Mouse (Mus musculus) midbrain, embryonic 11.5 days (tissue): ENCODE data around the gene Epha2. TPM values are rescaled to one million over a fixed set of nuclear protein-coding genes. Genes with fewer than 3 reads are reported as not detected.

Experiments used
- ATAC-seq: fragments of 200-750 bp; cut with Nextera tagmentation; 2 replicates; pipeline ENCODE4 v1.8.0; 2017; ENCODE audit warnings: moderate TSS enrichment, moderate library complexity; ENCODE audit not compliant: low FRiP score
- DNase-seq: peaks from one replicate; pipeline ENCODE4 v3.0.0; 2015; ENCODE audit warnings: low spot score; ENCODE audit errors: missing footprints
- H3K27ac ChIP-seq: fragments of 300-500 bp; sonication (generic); 2 replicates; pipeline ENCODE4 v1.5.1; 2014; ENCODE audit warnings: low read depth, low read length
- H3K27me3 ChIP-seq: fragments of 300-500 bp; sonication (generic); 2 replicates; pipeline ENCODE4 v1.6.1; 2014; ENCODE audit warnings: mild to moderate bottlenecking, low read length, moderate library complexity, mixed read lengths; ENCODE audit not compliant: control insufficient read depth, insufficient read depth
- H3K36me3 ChIP-seq: fragments of 300-500 bp; sonication (generic); 2 replicates; pipeline ENCODE4 v1.6.1; 2014; ENCODE audit warnings: mild to moderate bottlenecking, low read length, moderate library complexity, mixed read lengths; ENCODE audit not compliant: control insufficient read depth, insufficient read depth
- H3K4me1 ChIP-seq: fragments of 300-500 bp; sonication (generic); 2 replicates; pipeline ENCODE4 v1.6.1; 2014; ENCODE audit warnings: low read length; ENCODE audit not compliant: control insufficient read depth, insufficient read depth
- H3K4me2 ChIP-seq: fragments of 300-500 bp; sonication (generic); 2 replicates; pipeline ENCODE4 v1.6.1; 2014; ENCODE audit warnings: mild to moderate bottlenecking, moderate library complexity
- H3K4me3 ChIP-seq: fragments of 300-500 bp; sonication (generic); 2 replicates; pipeline ENCODE4 v1.5.1; 2014; ENCODE audit warnings: low read depth, low read length
- H3K9ac ChIP-seq: fragments of 300-500 bp; sonication (generic); 2 replicates; pipeline ENCODE4 v1.6.1; 2014; ENCODE audit warnings: low read length
- H3K9me3 ChIP-seq: fragments of 300-500 bp; sonication (generic); 2 replicates; pipeline ENCODE4 v1.6.1; 2016; ENCODE audit warnings: low read length; ENCODE audit not compliant: control insufficient read depth
- WGBS: fragments of 180-500 bp; shearing (Covaris S2); extraction: QIAGEN DNeasy Blood & Tissue Kit; methylation state at CpG from one replicate; pipeline ENCODE4 v1.1.7; 2014; 5-methylcytosine and 5-hydroxymethylcytosine counted together
- polyA plus RNA-seq: library from polyadenylated mRNA; unstranded; fragments of >200 nt; fragmentation: Nextera tagmentation; extraction: Ambion mirVana; gene quantifications from 2 replicates; pipeline ENCODE4 v1.2.1, GENCODE M21; 2014

The Epha2 gene
- polyA plus RNA-seq, 1 experiment from 2014 or later, result 2.2 TPM

DNA sequence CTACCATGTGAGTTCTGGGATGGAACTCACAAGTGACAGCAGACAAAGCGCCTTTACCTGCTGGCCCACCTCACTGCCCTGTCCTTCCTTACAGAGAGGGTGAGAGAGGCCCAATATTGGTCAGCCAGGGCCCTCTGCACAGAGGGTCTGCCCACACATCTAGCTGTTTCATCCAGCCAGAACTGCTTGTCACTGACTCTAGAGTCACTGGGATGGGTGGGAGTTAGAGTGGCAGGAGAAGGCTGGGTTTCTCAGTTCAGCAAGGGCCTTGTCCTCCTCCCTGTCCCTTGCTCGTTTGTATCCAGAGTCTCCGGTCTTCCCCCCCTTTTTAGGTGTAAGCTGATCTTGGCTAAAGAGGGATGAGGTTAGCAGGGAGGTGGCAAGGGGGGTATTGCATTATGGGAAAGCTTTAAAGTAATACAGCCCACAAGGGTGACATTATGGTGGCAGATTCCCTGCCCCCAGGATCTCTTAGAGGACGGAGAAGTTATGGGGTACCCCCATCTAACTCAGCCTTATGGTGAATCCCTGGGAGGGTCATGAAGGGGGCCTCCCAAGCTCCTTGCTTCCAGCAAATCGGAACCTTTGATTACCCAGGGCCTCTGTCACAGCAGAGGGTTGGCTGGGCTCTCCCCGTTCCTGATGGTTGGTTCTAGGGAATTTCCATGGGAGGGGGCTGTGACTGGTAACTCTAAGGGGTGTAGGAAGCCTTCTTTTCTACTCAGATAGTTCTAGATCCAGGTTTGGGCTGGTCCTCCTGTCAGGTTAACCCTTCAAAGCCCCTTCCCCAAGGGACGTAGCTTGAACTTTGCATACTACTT lies 2.6 kb downstream of the Epha2 start:
- 41% methylated on average over 7 of the region's 7 CpGs for WGBS
- H3K4me2 ChIP-seq, result peak overlapping the region; percentile 97
- H3K4me1 ChIP-seq, result peaks cover 36% of the 10 kb centered on the region
- no peaks in the 10 kb centered on the region for H3K9me3 ChIP-seq
- peaks cover 21% of the 10 kb centered on the region for H3K27me3 ChIP-seq
- H3K36me3 ChIP-seq, result no peaks in the 10 kb centered on the region; the same call in 1 of the 2 replicates
- DNase-seq, result no peak
- H3K4me3 ChIP-seq, result 0 out of 2 replicates have a peak overlapping the region, but pooled peaks have one; percentile 72
- H3K9ac ChIP-seq, result no peak overlapping the region
- ATAC-seq, result no peak
- H3K27ac ChIP-seq, result no peak overlapping the region

DNA sequence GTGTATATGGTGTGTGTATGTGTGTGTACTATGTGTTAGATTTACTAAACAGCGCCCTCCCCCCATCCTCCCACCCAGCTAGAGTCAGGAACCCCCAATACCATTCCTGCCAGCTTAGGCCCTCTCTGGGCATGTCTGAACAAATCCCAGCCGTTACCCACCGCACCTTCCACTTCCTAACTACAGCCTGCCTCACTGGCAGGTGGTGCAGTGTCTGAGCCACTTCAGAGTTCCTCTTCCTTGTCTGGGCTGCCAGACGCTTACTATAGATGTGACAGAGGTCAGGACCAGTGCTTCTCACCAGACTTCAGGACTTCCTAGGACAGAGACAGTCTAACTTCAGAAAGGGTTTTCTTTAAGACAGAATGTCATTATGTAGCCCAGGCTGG lies 3.2 kb downstream of the Epha2 start:
- Histone ChIP-seq H3K9me3 (no peaks in the 10 kb centered on the region), H3K36me3 (no peaks in the 10 kb centered on the region; the same call in 1 of the 2 replicates), H3K27ac (no peak overlapping the region), H3K4me2 (no peak overlapping the region), H3K9ac (no peak overlapping the region), H3K27me3 (peaks cover 21% of the 10 kb centered on the region), H3K4me3 (no peak overlapping the region), H3K4me1 (peaks cover 36% of the 10 kb centered on the region)
- ATAC-seq (no peak), DNase-seq (no peak)
- 80% methylated on average over 4 of the region's 4 CpGs for WGBS

DNA sequence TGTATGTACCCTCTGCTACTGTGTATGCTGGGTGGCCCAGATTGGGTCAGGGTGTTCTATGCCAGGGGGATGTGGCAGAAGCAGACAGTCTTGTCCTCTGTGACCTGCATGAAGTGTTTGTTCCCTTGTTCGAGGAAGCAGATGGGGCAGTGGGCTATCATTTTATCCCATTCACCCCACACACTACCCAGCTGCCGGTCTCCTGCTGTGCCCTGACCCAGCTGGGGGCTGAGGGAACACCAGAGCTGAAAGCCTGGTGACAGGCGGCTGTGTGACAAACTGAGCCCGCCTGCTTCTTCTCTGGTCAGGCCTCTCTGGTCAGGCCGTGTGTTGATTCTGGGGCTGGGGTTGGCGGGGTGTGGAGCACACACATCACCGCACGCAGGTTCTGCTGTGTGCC lies 5.0 kb downstream of the Epha2 start:
- Histone ChIP-seq H3K4me2 (no peak overlapping the region), H3K9ac (no peak overlapping the region), H3K27me3 (peaks cover 17% of the 10 kb centered on the region), H3K36me3 (no peaks in the 10 kb centered on the region; the same call in 1 of the 2 replicates), H3K4me1 (peaks cover 51% of the 10 kb centered on the region), H3K27ac (no peak overlapping the region), H3K4me3 (no peak overlapping the region), H3K9me3 (no peaks in the 10 kb centered on the region)
- no peak for ATAC-seq
- DNase-seq, result no peak
- 21% methylated on average over 8 of the region's 8 CpGs for WGBS

DNA sequence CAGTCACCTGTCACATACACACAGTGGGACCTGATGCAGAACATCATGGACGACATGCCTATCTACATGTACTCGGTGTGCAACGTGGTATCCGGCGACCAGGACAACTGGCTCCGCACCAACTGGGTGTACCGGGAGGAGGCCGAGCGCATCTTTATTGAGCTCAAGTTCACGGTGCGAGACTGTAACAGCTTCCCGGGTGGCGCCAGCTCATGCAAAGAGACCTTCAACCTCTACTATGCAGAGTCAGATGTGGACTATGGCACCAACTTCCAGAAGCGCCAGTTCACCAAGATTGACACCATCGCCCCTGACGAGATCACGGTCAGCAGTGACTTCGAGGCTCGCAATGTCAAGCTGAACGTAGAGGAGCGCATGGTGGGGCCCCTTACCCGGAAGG lies 7.3 kb downstream of the Epha2 start:
- Histone ChIP-seq H3K4me3 (no peak overlapping the region), H3K9me3 (no peaks in the 10 kb centered on the region), H3K4me2 (no peak overlapping the region), H3K36me3 (no peaks in the 10 kb centered on the region; the same call in 1 of the 2 replicates), H3K4me1 (peaks cover 54% of the 10 kb centered on the region), H3K9ac (no peak overlapping the region), H3K27ac (no peak overlapping the region), H3K27me3 (peaks cover 5% of the 10 kb centered on the region)
- no peak for DNase-seq
- WGBS, result 94% methylated on average over 22 of the region's 22 CpGs
- ATAC-seq, result no peak

DNA sequence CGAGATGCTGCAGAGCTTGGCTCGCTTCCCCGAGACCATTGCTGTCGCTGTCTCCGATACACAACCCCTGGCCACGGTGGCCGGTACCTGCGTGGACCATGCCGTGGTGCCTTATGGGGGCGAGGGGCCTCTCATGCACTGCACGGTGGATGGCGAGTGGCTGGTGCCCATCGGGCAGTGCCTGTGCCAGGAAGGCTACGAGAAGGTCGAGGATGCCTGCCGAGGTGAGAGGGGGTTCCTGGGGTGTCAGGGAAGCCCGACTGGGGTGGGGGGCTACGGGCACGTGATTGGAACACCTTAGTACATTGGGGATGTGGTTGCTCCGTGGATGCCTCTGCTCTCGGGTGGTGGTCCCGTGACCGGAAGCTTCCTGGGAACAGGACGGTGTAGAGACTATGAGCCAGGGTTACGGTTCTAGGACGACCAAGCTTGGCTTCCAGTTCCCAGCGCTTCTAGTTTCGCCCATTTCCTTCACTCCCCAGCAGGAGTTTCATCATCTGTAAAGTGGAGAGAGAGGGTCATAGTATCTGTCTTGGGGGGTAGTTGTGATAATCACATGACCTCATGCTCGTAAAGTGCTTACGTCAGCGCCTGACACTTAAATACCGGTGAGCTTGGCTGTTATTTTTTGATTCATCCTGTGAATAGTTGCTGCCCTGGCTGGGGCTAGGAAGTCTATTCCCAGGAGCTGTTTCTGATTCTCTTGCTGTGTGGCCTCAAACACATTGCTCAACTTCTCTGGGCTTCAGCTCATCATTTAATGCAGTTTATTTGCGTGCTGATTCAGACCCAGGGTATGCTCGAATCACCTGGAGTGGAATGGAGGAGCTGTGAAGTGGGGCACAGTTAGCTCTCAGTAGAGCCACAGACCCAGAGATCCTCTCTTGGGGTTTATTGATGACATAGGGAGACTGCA lies 8.1 kb downstream of the Epha2 start:
- 93% methylated on average over 34 of the region's 34 CpGs for WGBS

DNA sequence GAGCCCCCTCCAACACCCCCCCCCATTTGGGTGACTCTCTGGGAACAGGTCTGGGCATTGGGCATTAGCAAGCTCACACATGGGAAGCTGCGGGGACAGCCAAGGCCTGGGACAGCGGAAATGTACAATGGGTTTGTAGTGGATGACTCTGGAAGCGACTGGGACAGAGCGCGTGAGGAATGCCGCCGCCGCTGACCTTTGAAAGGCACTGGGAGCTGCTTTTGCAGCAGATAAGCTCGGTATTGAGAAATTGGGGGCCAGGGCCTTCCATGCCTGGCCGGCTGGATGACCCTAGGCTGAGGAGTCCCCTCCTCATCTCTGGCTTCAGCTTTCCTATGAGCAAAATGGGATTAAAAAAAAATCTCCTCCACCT lies 8.7 kb downstream of the Epha2 start:
- Histone ChIP-seq H3K4me3 (no peak overlapping the region), H3K4me1 (peaks cover 52% of the 10 kb centered on the region), H3K27ac (peak overlapping the region; percentile 66), H3K4me2 (peak overlapping the region; percentile 12; the same call in 1 of the 2 replicates), H3K36me3 (no peaks in the 10 kb centered on the region; the same call in 1 of the 2 replicates), H3K9ac (peak overlapping the region; percentile 32; the same call in 1 of the 2 replicates), H3K9me3 (no peaks in the 10 kb centered on the region), H3K27me3 (no peaks in the 10 kb centered on the region)
- DNase-seq (peak; percentile 92), ATAC-seq (no peak)
- 16% methylated on average over 10 of the region's 10 CpGs for WGBS

More for the DNA sequence above, 8.1 kb downstream of the Epha2 start:
- no peaks in the 10 kb centered on the region; the same call in 1 of the 2 replicates for H3K36me3 ChIP-seq
- H3K4me2 ChIP-seq, result no peak overlapping the region; the same call in 1 of the 2 replicates
- peak overlapping the region; percentile 66 for H3K27ac ChIP-seq
- H3K9me3 ChIP-seq, result no peaks in the 10 kb centered on the region
- ATAC-seq (no peak), DNase-seq (no peak)
- peaks cover 52% of the 10 kb centered on the region for H3K4me1 ChIP-seq
- H3K4me3 ChIP-seq, result no peak overlapping the region
- H3K9ac ChIP-seq, result no peak overlapping the region; the same call in 1 of the 2 replicates
- H3K27me3 ChIP-seq, result no peaks in the 10 kb centered on the region; the same call in 1 of the 2 replicates

DNA sequence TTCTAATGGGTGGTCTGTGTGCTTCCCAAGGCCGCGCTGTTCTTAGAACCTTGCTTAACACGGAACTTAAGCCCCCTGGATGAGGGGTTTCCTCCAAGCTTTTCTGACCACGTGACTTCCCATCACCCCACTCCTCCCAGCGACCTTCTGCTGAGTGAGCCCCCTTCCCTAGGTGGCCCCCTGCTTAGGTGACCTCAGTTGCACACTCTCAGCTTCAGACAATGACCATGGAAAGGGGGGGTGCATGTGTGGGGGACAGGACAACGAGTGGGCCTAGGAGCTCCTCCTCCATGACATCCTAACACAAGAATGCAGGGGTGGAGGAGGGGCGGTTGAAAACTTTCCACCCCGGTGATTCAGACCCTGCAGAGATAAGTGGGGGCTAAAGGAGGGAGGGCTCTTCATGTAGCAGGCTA lies 9.2 kb downstream of the Epha2 start:
- Histone ChIP-seq H3K27ac (peak overlapping the region; percentile 66), H3K36me3 (no peaks in the 10 kb centered on the region; the same call in 1 of the 2 replicates), H3K4me2 (peak overlapping the region; percentile 12), H3K4me3 (no peak overlapping the region), H3K4me1 (peaks cover 52% of the 10 kb centered on the region), H3K9ac (peak overlapping the region; percentile 3; the same call in 1 of the 2 replicates), H3K27me3 (no peaks in the 10 kb centered on the region), H3K9me3 (no peaks in the 10 kb centered on the region)
- WGBS, result 5% methylated on average over 8 of the region's 8 CpGs
- DNase-seq, result peak; percentile 93
- peak; percentile 68 for ATAC-seq

DNA sequence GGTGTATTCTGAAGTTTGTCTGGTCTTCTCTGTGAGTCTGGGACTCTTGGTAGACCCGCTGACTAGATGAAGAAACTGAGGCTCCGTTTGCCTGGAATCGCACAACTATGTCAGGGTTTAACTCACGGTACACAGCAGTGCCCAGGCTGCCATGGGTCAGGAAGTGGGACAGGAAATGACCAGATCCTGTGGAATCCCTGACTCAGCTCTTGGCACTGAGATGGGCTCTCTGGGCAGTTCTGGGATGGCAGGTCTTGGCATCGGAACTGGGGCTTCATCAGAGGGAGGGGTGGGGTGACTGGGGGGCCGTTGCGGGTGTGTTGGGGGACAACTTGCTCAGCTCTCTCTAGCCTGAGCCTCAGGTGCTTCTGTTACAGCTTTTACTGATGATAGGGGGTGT lies 10.0 kb downstream of the Epha2 start:
- no peak for DNase-seq
- H3K4me2 ChIP-seq, result no peak overlapping the region
- H3K4me3 ChIP-seq, result no peak overlapping the region
- no peaks in the 10 kb centered on the region for H3K9me3 ChIP-seq
- ATAC-seq, result no peak
- no peaks in the 10 kb centered on the region for H3K27me3 ChIP-seq
- H3K27ac ChIP-seq, result no peak overlapping the region
- 0 out of 2 replicates have a peak overlapping the region, but pooled peaks have one; percentile 21 for H3K9ac ChIP-seq
- H3K36me3 ChIP-seq, result no peaks in the 10 kb centered on the region; the same call in 1 of the 2 replicates
- peaks cover 48% of the 10 kb centered on the region for H3K4me1 ChIP-seq
- 77% methylated on average over 7 of the region's 7 CpGs for WGBS
